Mouse (Mus musculus): ENCODE measurements at regions not wholly inside any gene's neighbourhood (a gene's known extent, or its start where the extent isn't known, plus 50 kb on each side); places are given as distances from the start of the nearest gene placed in this dataset.

GRCm38 (mm10) chr9:85466671-85467070 is 139.5 kb upstream of the Tent5a start:
- DNase-seq (ENCODE audit: extremely low spot score, low spot score), result no peak
- Histone ChIP-seq H3K36me3 (replicated peaks) (no peaks in the 10 kb centered on the region), H3K4me1 (no peaks in the 10 kb centered on the region), H3K27me3 (ENCODE audit: poor library complexity, severe bottlenecking) (no peaks in the 10 kb centered on the region), H3K4me3 (no peak overlapping the region), H3K27ac (no peak overlapping the region), H3K9me3 (no peaks in the 10 kb centered on the region)
- 88% methylated on average over 5 of the region's 5 CpGs for WGBS

GRCm38 (mm10) chr9:85459062-85459805 is 132.1 kb upstream of the Tent5a start:
- H3K4me3 ChIP-seq, result no peak overlapping the region
- DNase-seq (ENCODE audit: extremely low spot score, low spot score), result no peak
- H3K4me1 ChIP-seq, result peaks cover 3% of the 10 kb centered on the region; the same call in 1 of the 2 replicates
- H3K36me3 ChIP-seq (replicated peaks), result no peaks in the 10 kb centered on the region
- H3K9me3 ChIP-seq, result no peaks in the 10 kb centered on the region
- no peaks in the 10 kb centered on the region for H3K27me3 ChIP-seq (ENCODE audit: poor library complexity, severe bottlenecking)
- no peak overlapping the region for H3K27ac ChIP-seq
- 95% methylated on average over 3 of the region's 3 CpGs for WGBS

GRCm38 (mm10) chr9:85458356-85458755 is 131.2 kb upstream of the Tent5a start:
- H3K4me1 ChIP-seq, result peaks cover 3% of the 10 kb centered on the region; the same call in 1 of the 2 replicates
- no peaks in the 10 kb centered on the region for H3K27me3 ChIP-seq (ENCODE audit: poor library complexity, severe bottlenecking)
- H3K27ac ChIP-seq, result no peak overlapping the region
- H3K4me3 ChIP-seq, result no peak overlapping the region
- DNase-seq (ENCODE audit: extremely low spot score, low spot score), result no peak
- WGBS, result 89% methylated on average over 2 of the region's 2 CpGs
- H3K9me3 ChIP-seq, result no peaks in the 10 kb centered on the region
- no peaks in the 10 kb centered on the region for H3K36me3 ChIP-seq (replicated peaks)

GRCm38 (mm10) chr9:85457400-85457799 is 130.3 kb upstream of the Tent5a start:
- no peaks in the 10 kb centered on the region for H3K27me3 ChIP-seq (ENCODE audit: poor library complexity, severe bottlenecking)
- peaks cover 3% of the 10 kb centered on the region; the same call in 1 of the 2 replicates for H3K4me1 ChIP-seq
- no peak overlapping the region for H3K27ac ChIP-seq
- no peaks in the 10 kb centered on the region for H3K36me3 ChIP-seq (replicated peaks)
- WGBS, result 77% methylated on average over 5 of the region's 5 CpGs
- DNase-seq (ENCODE audit: extremely low spot score, low spot score), result no peak
- no peaks in the 10 kb centered on the region for H3K9me3 ChIP-seq
- H3K4me3 ChIP-seq, result no peak overlapping the region

- no peak for DNase-seq (ENCODE audit: extremely low spot score, low spot score)
- WGBS, result 94% methylated on average over 4 of the region's 4 CpGs
- no peaks in the 10 kb centered on the region for H3K27me3 ChIP-seq (ENCODE audit: poor library complexity, severe bottlenecking)
- H3K9me3 ChIP-seq, result no peaks in the 10 kb centered on the region
- H3K36me3 ChIP-seq (replicated peaks), result no peaks in the 10 kb centered on the region
- no peak overlapping the region for H3K4me3 ChIP-seq
- no peak overlapping the region for H3K27ac ChIP-seq
- H3K4me1 ChIP-seq, result peaks cover 3% of the 10 kb centered on the region; the same call in 1 of the 2 replicates
These were observed 128.2 kb upstream of the Tent5a start for GRCm38 (mm10) chr9:85455382-85455781.

GRCm38 (mm10) chr9:85452196-85452857 is 125.2 kb upstream of the Tent5a start:
- Histone ChIP-seq H3K4me1 (peaks cover 3% of the 10 kb centered on the region; the same call in 1 of the 2 replicates), H3K36me3 (replicated peaks) (no peaks in the 10 kb centered on the region), H3K27ac (no peak overlapping the region), H3K9me3 (no peaks in the 10 kb centered on the region), H3K4me3 (no peak overlapping the region), H3K27me3 (ENCODE audit: poor library complexity, severe bottlenecking) (no peaks in the 10 kb centered on the region)
- WGBS, result 88% methylated on average over 8 of the region's 8 CpGs
- no peak for DNase-seq (ENCODE audit: extremely low spot score, low spot score)

GRCm38 (mm10) chr9:85451349-85451748 is 124.2 kb upstream of the Tent5a start:
- DNase-seq (ENCODE audit: extremely low spot score, low spot score), result no peak
- Histone ChIP-seq H3K9me3 (no peaks in the 10 kb centered on the region), H3K4me1 (peaks cover under 1% of the 10 kb centered on the region; the same call in 1 of the 2 replicates), H3K36me3 (replicated peaks) (no peaks in the 10 kb centered on the region), H3K27ac (no peak overlapping the region), H3K4me3 (no peak overlapping the region), H3K27me3 (ENCODE audit: poor library complexity, severe bottlenecking) (no peaks in the 10 kb centered on the region)
- WGBS, result 91% methylated on average over 5 of the region's 5 CpGs

- Histone ChIP-seq H3K9me3 (no peaks in the 10 kb centered on the region), H3K27me3 (ENCODE audit: poor library complexity, severe bottlenecking) (no peaks in the 10 kb centered on the region), H3K4me3 (no peak overlapping the region), H3K27ac (no peak overlapping the region), H3K36me3 (replicated peaks) (no peaks in the 10 kb centered on the region), H3K4me1 (no peaks in the 10 kb centered on the region)
- no peak for DNase-seq (ENCODE audit: extremely low spot score, low spot score)
These were observed 123.7 kb upstream of the Tent5a start for GRCm38 (mm10) chr9:85450877-85451276.

GRCm38 (mm10) chr9:85449493-85449892 is 122.3 kb upstream of the Tent5a start:
- whole genome bisulfite sequencing, result 88% methylated on average over 2 of the region's 2 CpGs

GRCm38 (mm10) chr9:85442761-85443505 is 115.8 kb upstream of the Tent5a start:
- Histone ChIP-seq H3K36me3 (replicated peaks) (no peaks in the 10 kb centered on the region), H3K4me3 (no peak overlapping the region), H3K27me3 (ENCODE audit: poor library complexity, severe bottlenecking) (no peaks in the 10 kb centered on the region), H3K9me3 (no peaks in the 10 kb centered on the region), H3K4me1 (no peaks in the 10 kb centered on the region), H3K27ac (no peak overlapping the region)
- DNase-seq (ENCODE audit: extremely low spot score, low spot score), result no peak
- 85% methylated on average over 4 of the region's 4 CpGs for WGBS

More at GRCm38 (mm10) chr9:85449493-85449892, 122.3 kb upstream of the Tent5a start:
- Histone ChIP-seq H3K27me3 (ENCODE audit: poor library complexity, severe bottlenecking) (no peaks in the 10 kb centered on the region), H3K9me3 (no peaks in the 10 kb centered on the region), H3K36me3 (replicated peaks) (no peaks in the 10 kb centered on the region), H3K4me1 (no peaks in the 10 kb centered on the region), H3K27ac (no peak overlapping the region), H3K4me3 (no peak overlapping the region)
- DNase-seq (ENCODE audit: extremely low spot score, low spot score), result no peak

GRCm38 (mm10) chr9:85439664-85440063 is 112.5 kb upstream of the Tent5a start:
- H3K27me3 ChIP-seq (ENCODE audit: poor library complexity, severe bottlenecking), result no peaks in the 10 kb centered on the region
- H3K9me3 ChIP-seq, result no peaks in the 10 kb centered on the region
- no peaks in the 10 kb centered on the region for H3K4me1 ChIP-seq
- no peak overlapping the region for H3K27ac ChIP-seq
- no peak overlapping the region for H3K4me3 ChIP-seq
- no peaks in the 10 kb centered on the region for H3K36me3 ChIP-seq (replicated peaks)
- WGBS, result 30% methylated on average over 1 of the region's 1 CpGs
- DNase-seq (ENCODE audit: extremely low spot score, low spot score), result no peak

- Histone ChIP-seq H3K27ac (no peak overlapping the region), H3K9me3 (no peaks in the 10 kb centered on the region), H3K27me3 (ENCODE audit: poor library complexity, severe bottlenecking) (no peaks in the 10 kb centered on the region), H3K4me3 (no peak overlapping the region), H3K36me3 (replicated peaks) (no peaks in the 10 kb centered on the region), H3K4me1 (no peaks in the 10 kb centered on the region)
- no peak for DNase-seq (ENCODE audit: extremely low spot score, low spot score)
- WGBS, result 76% methylated on average over 2 of the region's 2 CpGs
These were observed 105.1 kb upstream of the Tent5a start for GRCm38 (mm10) chr9:85432220-85432619.

- Histone ChIP-seq H3K27me3 (ENCODE audit: poor library complexity, severe bottlenecking) (no peaks in the 10 kb centered on the region), H3K4me1 (no peaks in the 10 kb centered on the region), H3K4me3 (no peak overlapping the region), H3K27ac (no peak overlapping the region), H3K36me3 (replicated peaks) (no peaks in the 10 kb centered on the region), H3K9me3 (no peaks in the 10 kb centered on the region)
- 89% methylated on average over 4 of the region's 4 CpGs for WGBS
- no peak for DNase-seq (ENCODE audit: extremely low spot score, low spot score)
These were observed 99.7 kb upstream of the Tent5a start for GRCm38 (mm10) chr9:85426809-85427208.
